Mouse (Mus musculus): ENCODE data around the gene Vmn1r90. TPM values are rescaled to one million over a fixed set of nuclear protein-coding genes. Genes with fewer than 3 reads are reported as not detected.
"Not testable (repeated sequence)": the region's sequence is repeated elsewhere in the genome, so short reads cannot be mapped to it uniquely, and the experiment has no call there.

Vmn1r90 gene
- polyA plus RNA-seq (2015; fragmentation: Nextera tagmentation; extraction: Ambion mirVana) = 0.14 and 0.19 TPM in 2 replicates

- Histone ChIP-seq H3K27ac (no peak within 1 kb of the TSS), H3K4me3 (no peak within 1 kb of the TSS), H3K4me1 (no peaks in the 10 kb centered on the region), H3K9ac (no peak within 1 kb of the TSS), H3K9me3 (replicated peaks) (peaks cover 28% of the 10 kb centered on the region), H3K36me3 (ENCODE audit: poor library complexity, severe bottlenecking) (no peaks in the 10 kb centered on the region), H3K4me2 (no peak within 1 kb of the TSS), H3K27me3 (no peaks in the 10 kb centered on the region)
- 50% methylated on average over 1 of the region's 1 CpGs for WGBS
- no peak for ATAC-seq
Observed at GRCm38 (mm10) chr7:14563406-14563805, at the start of gene Vmn1r90. TSS of gene Vmn1r90 (minus strand) at chr7:14563506.

GRCm38 (mm10) chr7:14593009-14593408 is 29.7 kb upstream of the Vmn1r90 start:
- not testable (repeated sequence) for H3K4me1 ChIP-seq; H3K27ac ChIP-seq; H3K4me2 ChIP-seq; H3K27me3 ChIP-seq; H3K4me3 ChIP-seq; ATAC-seq; H3K9ac ChIP-seq; H3K36me3 ChIP-seq (ENCODE audit: poor library complexity, severe bottlenecking)
- peaks cover 50% of the 10 kb centered on the region for H3K9me3 ChIP-seq (replicated peaks)
- WGBS = 68% methylated on average over 8 of the region's 8 CpGs

GRCm38 (mm10) chr7:14552284-14552683 is 11.0 kb downstream of the Vmn1r90 start:
- H3K9me3 ChIP-seq (replicated peaks) = peaks cover 49% of the 10 kb centered on the region
- WGBS = 82% methylated on average over 1 of the region's 1 CpGs

GRCm38 (mm10) chr7:14525280-14525679 is 38.0 kb downstream of the Vmn1r90 start:
- no peak overlapping the region for H3K4me2 ChIP-seq
- ATAC-seq = no peak
- H3K27me3 ChIP-seq = no peaks in the 10 kb centered on the region
- H3K9ac ChIP-seq = no peak overlapping the region
- no peaks in the 10 kb centered on the region for H3K36me3 ChIP-seq (ENCODE audit: poor library complexity, severe bottlenecking)
- 49% methylated on average over 1 of the region's 1 CpGs for WGBS
- H3K4me1 ChIP-seq = no peaks in the 10 kb centered on the region
- H3K4me3 ChIP-seq = no peak overlapping the region
- H3K27ac ChIP-seq = no peak overlapping the region
- peaks cover 38% of the 10 kb centered on the region for H3K9me3 ChIP-seq (replicated peaks)

More at GRCm38 (mm10) chr7:14552284-14552683, 11.0 kb downstream of the Vmn1r90 start:
- no peak for ATAC-seq
- no peak overlapping the region for H3K27ac ChIP-seq
- no peak overlapping the region for H3K9ac ChIP-seq
- no peak overlapping the region for H3K4me3 ChIP-seq
- H3K36me3 ChIP-seq (ENCODE audit: poor library complexity, severe bottlenecking) = no peaks in the 10 kb centered on the region
- H3K27me3 ChIP-seq = no peaks in the 10 kb centered on the region
- no peaks in the 10 kb centered on the region for H3K4me1 ChIP-seq
- H3K4me2 ChIP-seq = no peak overlapping the region

- Histone ChIP-seq H3K36me3 (ENCODE audit: poor library complexity, severe bottlenecking) (no peaks in the 10 kb centered on the region), H3K9ac (no peak overlapping the region), H3K9me3 (replicated peaks) (peaks cover 50% of the 10 kb centered on the region), H3K4me2 (no peak overlapping the region), H3K27me3 (no peaks in the 10 kb centered on the region), H3K27ac (no peak overlapping the region), H3K4me3 (no peak overlapping the region), H3K4me1 (no peaks in the 10 kb centered on the region)
- 83% methylated on average over 1 of the region's 1 CpGs for WGBS
- ATAC-seq = no peak
Observed at GRCm38 (mm10) chr7:14522636-14523035, 40.7 kb downstream of the Vmn1r90 start.

DNA sequence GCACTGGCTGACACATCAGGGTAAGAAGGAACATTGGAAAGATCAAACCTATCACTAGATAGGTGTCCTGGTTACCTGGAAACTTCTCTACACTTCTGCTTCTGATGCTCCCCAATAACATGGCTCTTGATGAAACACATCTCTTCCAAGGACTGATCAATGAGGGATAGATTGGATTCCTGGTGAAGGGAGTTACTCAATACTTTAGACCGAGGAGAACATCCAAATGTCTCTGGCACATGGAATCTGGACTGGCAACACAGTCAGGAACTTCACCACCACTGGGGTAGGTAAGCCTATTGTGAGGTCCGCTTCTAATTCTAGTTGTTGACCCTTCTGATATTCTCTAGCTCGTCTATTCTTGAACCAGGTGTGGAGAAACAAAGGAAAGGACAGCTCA is 45.0 kb downstream of the Vmn1r90 start:
- Histone ChIP-seq H3K36me3 (ENCODE audit: poor library complexity, severe bottlenecking) (no peaks in the 10 kb centered on the region), H3K9me3 (replicated peaks) (peaks cover 58% of the 10 kb centered on the region), H3K27me3 (no peaks in the 10 kb centered on the region), H3K4me3 (no peak overlapping the region), H3K27ac (no peak overlapping the region), H3K4me1 (no peaks in the 10 kb centered on the region), H3K9ac (no peak overlapping the region), H3K4me2 (no peak overlapping the region)
- no peak for ATAC-seq
- WGBS = 72% methylated on average over 3 of the region's 3 CpGs

Other genes starting within 250 kb of the Vmn1r90 start
- not detected in 2 replicates for gene Obox8, start 229.9 kb downstream of the Vmn1r90 start, polyA plus RNA-seq (2015; fragmentation: Nextera tagmentation; extraction: Ambion mirVana)
- gene Sult2a8, start 116.7 kb downstream of the Vmn1r90 start, polyA plus RNA-seq (2015; fragmentation: Nextera tagmentation; extraction: Ambion mirVana) = not detected in 2 replicates
- gene Sult2a7, start 69.3 kb downstream of the Vmn1r90 start, polyA plus RNA-seq (2015; fragmentation: Nextera tagmentation; extraction: Ambion mirVana) = not detected in 2 replicates
- gene Obox7, start 96.0 kb upstream of the Vmn1r90 start, polyA plus RNA-seq (2015; fragmentation: Nextera tagmentation; extraction: Ambion mirVana) = not detected in 2 replicates